Mouse (Mus musculus) MEL (cell line): ENCODE results near the gene Sema3f. TPM values are rescaled to one million over a fixed set of nuclear protein-coding genes. Genes with fewer than 3 reads are reported as not detected.

Experiments
- DNase-seq: peaks from one replicate; pipeline ENCODE4 v3.0.0; 2011; ENCODE audit warnings: low read depth, low spot score
- H3K27ac ChIP-seq: 2 replicates; pipeline ENCODE4 v1.5.1; 2012; ENCODE audit warnings: low read depth, mild to moderate bottlenecking, control low read depth, low read length, moderate library complexity; ENCODE audit not compliant: control insufficient read depth
- H3K27me3 ChIP-seq, 2 experiments: fragments of 150-350 bp in 1 of 2; sonication (generic) in 1 of 2; 2 replicates each; pipeline ENCODE4 v1.6.1; 2012; ENCODE audit warnings: low read length in 2 of 2, mild to moderate bottlenecking in 2 of 2, improper control_type of control experiment in 1 of 2, moderate library complexity in 1 of 2; ENCODE audit not compliant: insufficient read depth in 2 of 2, control insufficient read depth in 1 of 2
- H3K36me3 ChIP-seq, 2 experiments: 2 replicates each; pipeline ENCODE4 v1.6.1; 2012 to 2014; ENCODE audit warnings: low read length in 2 of 2, improper control_type of control experiment in 1 of 2, inconsistent platforms in 1 of 2, mild to moderate bottlenecking in 1 of 2; ENCODE audit not compliant: insufficient read depth in 2 of 2, control insufficient read depth in 1 of 2
- H3K4me1 ChIP-seq, 2 experiments: fragments of 150-350 bp in 1 of 2; sonication (generic) in 1 of 2; 2 replicates each; pipeline ENCODE4 v1.6.1; 2012; ENCODE audit warnings: low read length in 2 of 2, improper control_type of control experiment in 1 of 2, mild to moderate bottlenecking in 1 of 2; ENCODE audit not compliant: insufficient read depth in 2 of 2, control insufficient read depth in 1 of 2
- H3K4me3 ChIP-seq, 2 experiments: fragments of 150-350 bp in 1 of 2; sonication (generic) in 1 of 2; 2 replicates each; pipeline ENCODE4 v1.5.1; 2012; ENCODE audit warnings: low read depth in 2 of 2, low read length in 2 of 2, mild to moderate bottlenecking in 2 of 2, moderate library complexity in 2 of 2, control low read depth in 1 of 2, improper control_type of control experiment in 1 of 2; ENCODE audit not compliant: control insufficient read depth in 1 of 2, insufficient read depth in 1 of 2
- H3K79me2 ChIP-seq: 2 replicates; pipeline ENCODE4 v1.6.1; 2012; ENCODE audit warnings: mild to moderate bottlenecking, low read length, moderate library complexity; ENCODE audit not compliant: control insufficient read depth, poor library complexity, insufficient read depth
- H3K9ac ChIP-seq: 2 replicates; pipeline ENCODE4 v1.6.1; 2012; ENCODE audit warnings: low read depth, mild to moderate bottlenecking, control low read depth, low read length, moderate library complexity; ENCODE audit not compliant: control insufficient read depth, poor library complexity, severe bottlenecking
- H3K9me3 ChIP-seq: fragments of 150-350 bp; sonication (generic); replicated peaks from 2 replicates; pipeline ENCODE4 v1.6.1; 2012; ENCODE audit warnings: mild to moderate bottlenecking, low read length, improper control_type of control experiment, moderate library complexity; ENCODE audit not compliant: insufficient read depth
- CHD2 ChIP-seq: IDR thresholded peaks from 2 replicates; pipeline ENCODE4 v1.6.1; 2011; ENCODE audit warnings: low read length, improper control_type of control experiment
- CTCF ChIP-seq, 3 experiments: IDR thresholded peaks in 2 of 3; conservative IDR thresholded peaks in 1 of 3; 2 replicates each; pipeline ENCODE4 v1.5.1; 2011 to 2012; ENCODE audit warnings: low read length in 3 of 3, low read depth in 2 of 3, mild to moderate bottlenecking in 2 of 3, improper control_type of control experiment in 1 of 3, inconsistent platforms in 1 of 3, mixed read lengths in 1 of 3, moderate library complexity in 1 of 3; ENCODE audit not compliant: control insufficient read depth in 1 of 3, insufficient read depth in 1 of 3, poor library complexity in 1 of 3, severe bottlenecking in 1 of 3
- E2F4 ChIP-seq: IDR thresholded peaks from 2 replicates; pipeline ENCODE4 v1.6.1; 2011; ENCODE audit warnings: low read depth, low read length, improper control_type of control experiment, borderline replicate concordance
- EP300 ChIP-seq, 2 experiments: IDR thresholded peaks; 2 replicates each; pipeline ENCODE4 v1.6.1; 2011; ENCODE audit warnings: improper control_type of control experiment in 2 of 2, low read length in 2 of 2, low read depth in 1 of 2, mild to moderate bottlenecking in 1 of 2
- HCFC1 ChIP-seq: IDR thresholded peaks from 2 replicates; pipeline ENCODE4 v1.6.1; 2012; ENCODE audit warnings: low read depth, mild to moderate bottlenecking, inconsistent platforms, low read length, improper control_type of control experiment, moderate library complexity
- JUND ChIP-seq: IDR thresholded peaks from 2 replicates; pipeline ENCODE4 v1.6.1; 2011; ENCODE audit warnings: low read depth, mild to moderate bottlenecking, improper control_type of control experiment, low read length
- KAT2A ChIP-seq: conservative IDR thresholded peaks from 2 replicates; pipeline ENCODE4 v1.6.1; 2012; ENCODE audit warnings: low read depth, low read length, improper control_type of control experiment, inconsistent platforms
- MEF2A ChIP-seq: IDR thresholded peaks from 2 replicates; pipeline ENCODE4 v1.6.1; 2014; ENCODE audit warnings: low read depth, mild to moderate bottlenecking, inconsistent platforms, low read length, improper control_type of control experiment; ENCODE audit not compliant: poor library complexity, insufficient replicate concordance, severe bottlenecking; ENCODE audit errors: extremely low read depth
- MXI1 ChIP-seq: IDR thresholded peaks from 2 replicates; pipeline ENCODE4 v1.6.1; 2011; ENCODE audit warnings: mild to moderate bottlenecking, low read depth, low read length, improper control_type of control experiment
- POLR2A ChIP-seq, 2 experiments: IDR thresholded peaks; 2 replicates each; pipeline ENCODE4 v1.6.1; 2011 to 2012; ENCODE audit warnings: low read length in 2 of 2, mild to moderate bottlenecking in 2 of 2, control low read depth in 1 of 2, improper control_type of control experiment in 1 of 2, low read depth in 1 of 2, moderate library complexity in 1 of 2; ENCODE audit not compliant: control insufficient read depth in 1 of 2, insufficient read depth in 1 of 2, poor library complexity in 1 of 2
- SMC3 ChIP-seq: IDR thresholded peaks from 2 replicates; pipeline ENCODE4 v1.6.1; 2011; ENCODE audit warnings: low read depth, low read length, improper control_type of control experiment
- UBTF ChIP-seq: IDR thresholded peaks from 2 replicates; pipeline ENCODE4 v1.6.1; 2012; ENCODE audit warnings: low read depth, mild to moderate bottlenecking, inconsistent platforms, low read length, improper control_type of control experiment, moderate library complexity, borderline replicate concordance; ENCODE audit not compliant: insufficient read depth
- ZC3H11A ChIP-seq: IDR thresholded peaks from 2 replicates; pipeline ENCODE4 v1.6.1; 2012; ENCODE audit warnings: low read depth, mild to moderate bottlenecking, inconsistent platforms, low read length, improper control_type of control experiment
- ZMIZ1 ChIP-seq: IDR thresholded peaks from 2 replicates; pipeline ENCODE4 v1.6.1; 2012; ENCODE audit warnings: low read depth, mild to moderate bottlenecking, inconsistent platforms, low read length, improper control_type of control experiment, moderate library complexity
- ZNF384 ChIP-seq: IDR thresholded peaks from 2 replicates; pipeline ENCODE4 v1.6.1; 2012; ENCODE audit warnings: low read depth, mild to moderate bottlenecking, inconsistent platforms, low read length, improper control_type of control experiment
- polyA plus RNA-seq, 2 experiments: library from polyadenylated mRNA; stranded (reverse) in 1 of 2; unstranded in 1 of 2; fragments of >175 nt in 1 of 2; fragments of >200 nt in 1 of 2; gene quantifications; 2 replicates each; pipeline versions ENCODE4 v1.2.1 to v1.2.4; 2012; ENCODE audit warnings: low replicate concordance in 2 of 2, low read depth in 1 of 2; ENCODE audit not compliant: insufficient read length in 2 of 2, insufficient read depth in 1 of 2, missing spikeins in 1 of 2
- total RNA-seq: library from RNA; depleted of rRNA; stranded (reverse); fragments of 300-350 nt; gene quantifications from 2 replicates; pipeline ENCODE4 v1.2.3, GENCODE M21; 2012

Gene Sema3f
- total and polyA plus RNA-seq, 3 experiments: not detected

DNA sequence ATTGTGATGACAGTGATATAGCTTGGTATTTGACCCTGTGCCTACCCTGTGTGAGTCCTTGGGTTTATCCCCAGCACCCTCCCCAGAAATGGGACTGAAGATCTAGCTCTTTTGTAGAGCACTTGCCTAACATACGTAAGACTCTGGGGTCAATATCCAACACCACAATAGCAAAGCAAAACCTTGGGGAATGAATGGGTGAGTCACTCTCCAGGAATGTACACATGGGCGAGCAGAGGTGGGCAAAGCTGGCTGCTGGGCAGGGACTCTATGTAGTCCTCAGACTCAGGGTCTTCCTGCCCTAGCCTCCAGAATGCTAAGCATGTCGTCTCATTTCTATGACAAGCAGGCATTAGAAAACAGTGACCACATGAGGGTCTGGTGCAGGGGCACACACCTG lies 61.5 kb downstream of the Sema3f start:
- peaks cover 1 to 4% of the 10 kb centered on the region in 2 experiments; a peak in 3 of 4 replicates for H3K27me3 ChIP-seq
- H3K4me1 ChIP-seq: peaks cover 0 to 8% of the 10 kb centered on the region in 2 experiments; a peak in 2 of 4 replicates
- no peaks in the 10 kb centered on the region; the same call in 1 of the 2 replicates for H3K79me2 ChIP-seq
- H3K9ac ChIP-seq: no peak overlapping the region
- H3K36me3 ChIP-seq: peaks cover 0 to 2% of the 10 kb centered on the region in 2 experiments; a peak in 2 of 4 replicates
- H3K9me3 ChIP-seq: no peaks in the 10 kb centered on the region
- no peak overlapping the region for H3K4me3 ChIP-seq
- H3K27ac ChIP-seq: no peak overlapping the region
- no peak for DNase-seq
- TF ChIP-seq SMC3 (no peak), EP300 (IDR thresholded peaks at IDR 0.05; ENCODE audit: low read depth in 1 of 2, low read length in 2 of 2) (no peak), MEF2A (no peak), JUND (no peak), E2F4 (no peak), MXI1 (no peak), ZC3H11A (no peak), HCFC1 (no peak), UBTF (no peak), ZMIZ1 (no peak), KAT2A (no peak), CHD2 (no peak)

DNA sequence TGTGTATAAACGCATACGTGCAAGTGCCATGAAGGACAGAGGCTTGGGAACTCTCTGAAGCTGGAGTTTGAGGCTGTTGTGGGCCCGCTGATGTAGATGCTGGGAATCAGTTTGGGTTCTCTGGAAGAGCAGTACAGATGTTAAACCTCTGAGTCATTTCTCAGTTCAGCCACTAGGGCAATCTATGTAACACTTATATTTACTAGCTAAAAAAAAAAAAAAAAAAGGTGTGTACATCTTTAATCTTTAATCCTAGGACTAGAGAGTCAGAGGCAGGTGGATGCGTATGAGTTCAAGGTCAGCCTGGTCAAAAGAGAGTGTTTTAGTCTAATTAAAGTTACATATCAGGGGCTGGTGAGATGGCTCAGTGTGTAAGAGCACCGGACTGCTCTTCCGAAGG lies 63.3 kb downstream of the Sema3f start:
- H3K27me3 ChIP-seq: peaks cover 0 to 1% of the 10 kb centered on the region in 2 experiments; a peak in 2 of 4 replicates
- TF ChIP-seq ZMIZ1 (no peak), ZC3H11A (no peak), POLR2A (IDR thresholded peaks at IDR 0.05; ENCODE audit: control insufficient read depth in 1 of 2, insufficient read depth in 1 of 2, low read depth in 1 of 2, low read length in 2 of 2, poor library complexity in 1 of 2) (no peak), ZNF384 (peak; percentile 88), KAT2A (no peak), CTCF (IDR thresholded peaks at IDR 0.05 in 2 of 3, conservative IDR thresholded peaks at IDR 0.05 in 1 of 3; ENCODE audit: control insufficient read depth in 1 of 3, insufficient read depth in 1 of 3, low read depth in 2 of 3, low read length in 3 of 3, poor library complexity in 1 of 3, severe bottlenecking in 1 of 3) (peak in 2 of 3 experiments; percentile 19 to 39; a peak in 3 of 6 replicates)
- TF ChIP-seq, all 39 proteins: peak for 2
- H3K9ac ChIP-seq: no peak overlapping the region
- H3K36me3 ChIP-seq: peaks cover 0 to 7% of the 10 kb centered on the region in 2 experiments; a peak in 2 of 4 replicates
- H3K27ac ChIP-seq: no peak overlapping the region
- H3K4me3 ChIP-seq: no peak overlapping the region
- DNase-seq: peak; percentile 54
- H3K9me3 ChIP-seq: no peaks in the 10 kb centered on the region
- no peaks in the 10 kb centered on the region; the same call in 1 of the 2 replicates for H3K79me2 ChIP-seq
- H3K4me1 ChIP-seq: peaks cover 0 to 14% of the 10 kb centered on the region in 2 experiments; a peak in 3 of 4 replicates
